Mouse (Mus musculus): Measurements from ENCODE around the gene Tmem35b. TPM values are rescaled to one million over a fixed set of nuclear protein-coding genes. Genes with fewer than 3 reads are reported as not detected.

Gene Tmem35b
- polyA plus RNA-seq, 1 experiment from 2014 or later, result 15.9 TPM

GRCm38 (mm10) chr4:127125834-127126463, 2.5 kb downstream of the Tmem35b start:
- peaks cover 6% of the 10 kb centered on the region for H3K4me1 ChIP-seq
- H3K9me3 ChIP-seq, result no peaks in the 10 kb centered on the region
- no peaks in the 10 kb centered on the region for H3K27me3 ChIP-seq
- H3K27ac ChIP-seq, result no peak overlapping the region
- peaks cover 13% of the 10 kb centered on the region for H3K36me3 ChIP-seq
- peak overlapping the region; percentile 72 for H3K9ac ChIP-seq
- ATAC-seq (ENCODE audit: insufficient number of reproducible peaks, insufficient read depth, low FRiP score, low TSS enrichment), result peak; percentile 94
- H3K4me3 ChIP-seq, result peak overlapping the region; percentile 63
- peak overlapping the region; percentile 75 for H3K4me2 ChIP-seq (replicated peaks)
- 1% methylated on average over 35 of the region's 35 CpGs for WGBS

- Histone ChIP-seq H3K9me3 (no peaks in the 10 kb centered on the region), H3K9ac (no peak overlapping the region), H3K27ac (no peak overlapping the region), H3K36me3 (no peaks in the 10 kb centered on the region), H3K4me3 (no peak overlapping the region), H3K27me3 (no peaks in the 10 kb centered on the region), H3K4me1 (no peaks in the 10 kb centered on the region), H3K4me2 (replicated peaks) (no peak overlapping the region)
- ATAC-seq (ENCODE audit: insufficient number of reproducible peaks, insufficient read depth, low FRiP score, low TSS enrichment), result no peak
- 40% methylated on average over 1 of the region's 1 CpGs for WGBS
Measured at GRCm38 (mm10) chr4:127134687-127135086, 11.2 kb downstream of the Tmem35b start.

GRCm38 (mm10) chr4:127137591-127137990, 14.1 kb downstream of the Tmem35b start:
- Histone ChIP-seq H3K27ac (no peak overlapping the region), H3K27me3 (no peaks in the 10 kb centered on the region), H3K4me2 (replicated peaks) (no peak overlapping the region), H3K4me1 (no peaks in the 10 kb centered on the region), H3K9ac (no peak overlapping the region), H3K36me3 (no peaks in the 10 kb centered on the region), H3K4me3 (no peak overlapping the region), H3K9me3 (no peaks in the 10 kb centered on the region)
- ATAC-seq (ENCODE audit: insufficient number of reproducible peaks, insufficient read depth, low FRiP score, low TSS enrichment), result no peak
- WGBS, result 78% methylated on average over 5 of the region's 5 CpGs

GRCm38 (mm10) chr4:127138486-127138885, 15.0 kb downstream of the Tmem35b start:
- ATAC-seq (ENCODE audit: insufficient number of reproducible peaks, insufficient read depth, low FRiP score, low TSS enrichment), result no peak
- 50% methylated on average over 6 of the region's 6 CpGs for WGBS
- Histone ChIP-seq H3K27me3 (no peaks in the 10 kb centered on the region), H3K4me1 (no peaks in the 10 kb centered on the region), H3K27ac (no peak overlapping the region), H3K4me2 (replicated peaks) (no peak overlapping the region), H3K4me3 (no peak overlapping the region), H3K9me3 (no peaks in the 10 kb centered on the region), H3K9ac (no peak overlapping the region), H3K36me3 (no peaks in the 10 kb centered on the region)

- Histone ChIP-seq H3K9ac (no peak overlapping the region), H3K4me1 (no peaks in the 10 kb centered on the region), H3K27me3 (no peaks in the 10 kb centered on the region), H3K27ac (no peak overlapping the region), H3K9me3 (no peaks in the 10 kb centered on the region), H3K4me2 (replicated peaks) (no peak overlapping the region), H3K36me3 (no peaks in the 10 kb centered on the region), H3K4me3 (no peak overlapping the region)
- 82% methylated on average over 13 of the region's 13 CpGs for WGBS
- ATAC-seq (ENCODE audit: insufficient number of reproducible peaks, insufficient read depth, low FRiP score, low TSS enrichment), result no peak
Measured at GRCm38 (mm10) chr4:127150031-127150430, 26.5 kb downstream of the Tmem35b start.

GRCm38 (mm10) chr4:127153345-127153744, 29.9 kb downstream of the Tmem35b start:
- H3K9me3 ChIP-seq, result 0 out of 2 replicates have a peak, but pooled peaks cover 5% of the 10 kb centered on the region
- no peaks in the 10 kb centered on the region for H3K27me3 ChIP-seq
- no peak for ATAC-seq (ENCODE audit: insufficient number of reproducible peaks, insufficient read depth, low FRiP score, low TSS enrichment)
- no peak overlapping the region for H3K4me2 ChIP-seq (replicated peaks)
- H3K4me1 ChIP-seq, result no peaks in the 10 kb centered on the region
- no peak overlapping the region for H3K4me3 ChIP-seq
- H3K27ac ChIP-seq, result no peak overlapping the region
- no peaks in the 10 kb centered on the region for H3K36me3 ChIP-seq
- no peak overlapping the region for H3K9ac ChIP-seq
- 33% methylated on average over 1 of the region's 1 CpGs for WGBS

GRCm38 (mm10) chr4:127155757-127156156, 32.3 kb downstream of the Tmem35b start:
- WGBS, result 60% methylated on average over 5 of the region's 5 CpGs

GRCm38 (mm10) chr4:127157746-127158145, 34.3 kb downstream of the Tmem35b start:
- no peak for ATAC-seq (ENCODE audit: insufficient number of reproducible peaks, insufficient read depth, low FRiP score, low TSS enrichment)
- Histone ChIP-seq H3K36me3 (no peaks in the 10 kb centered on the region), H3K27me3 (no peaks in the 10 kb centered on the region), H3K4me1 (no peaks in the 10 kb centered on the region), H3K9ac (no peak overlapping the region), H3K4me2 (replicated peaks) (no peak overlapping the region), H3K27ac (no peak overlapping the region), H3K4me3 (no peak overlapping the region), H3K9me3 (0 out of 2 replicates have a peak, but pooled peaks cover 5% of the 10 kb centered on the region)
- 87% methylated on average over 4 of the region's 4 CpGs for WGBS

More at GRCm38 (mm10) chr4:127155757-127156156, 32.3 kb downstream of the Tmem35b start:
- H3K27me3 ChIP-seq, result no peaks in the 10 kb centered on the region
- no peaks in the 10 kb centered on the region for H3K4me1 ChIP-seq
- H3K27ac ChIP-seq, result no peak overlapping the region
- H3K4me2 ChIP-seq (replicated peaks), result no peak overlapping the region
- H3K4me3 ChIP-seq, result no peak overlapping the region
- ATAC-seq (ENCODE audit: insufficient number of reproducible peaks, insufficient read depth, low FRiP score, low TSS enrichment), result no peak
- no peak overlapping the region for H3K9ac ChIP-seq
- no peaks in the 10 kb centered on the region for H3K36me3 ChIP-seq
- H3K9me3 ChIP-seq, result 0 out of 2 replicates have a peak, but pooled peaks cover 5% of the 10 kb centered on the region

GRCm38 (mm10) chr4:127163926-127164325, 40.4 kb downstream of the Tmem35b start:
- Histone ChIP-seq H3K4me1 (peaks cover 8% of the 10 kb centered on the region), H3K27me3 (peaks cover 22% of the 10 kb centered on the region), H3K9ac (no peak overlapping the region), H3K36me3 (no peaks in the 10 kb centered on the region), H3K9me3 (no peaks in the 10 kb centered on the region), H3K4me3 (no peak overlapping the region), H3K27ac (no peak overlapping the region), H3K4me2 (replicated peaks) (no peak overlapping the region)
- 70% methylated on average over 8 of the region's 8 CpGs for WGBS
- ATAC-seq (ENCODE audit: insufficient number of reproducible peaks, insufficient read depth, low FRiP score, low TSS enrichment), result no peak

- no peak overlapping the region for H3K4me3 ChIP-seq
- WGBS, result 71% methylated on average over 5 of the region's 5 CpGs
- peaks cover 18% of the 10 kb centered on the region for H3K4me1 ChIP-seq
- H3K9me3 ChIP-seq, result no peaks in the 10 kb centered on the region
- no peak overlapping the region for H3K4me2 ChIP-seq (replicated peaks)
- H3K27ac ChIP-seq, result no peak overlapping the region
- H3K36me3 ChIP-seq, result no peaks in the 10 kb centered on the region
- peaks cover 52% of the 10 kb centered on the region for H3K27me3 ChIP-seq
- H3K9ac ChIP-seq, result no peak overlapping the region
- ATAC-seq (ENCODE audit: insufficient number of reproducible peaks, insufficient read depth, low FRiP score, low TSS enrichment), result no peak
Measured at GRCm38 (mm10) chr4:127167096-127167495, 43.6 kb downstream of the Tmem35b start.

GRCm38 (mm10) chr4:127167731-127168130, 44.2 kb downstream of the Tmem35b start:
- H3K27me3 ChIP-seq, result peaks cover 58% of the 10 kb centered on the region
- no peak overlapping the region for H3K27ac ChIP-seq
- 15% methylated on average over 8 of the region's 8 CpGs for WGBS
- peak overlapping the region; percentile 100; the same call in 1 of the 2 replicates for H3K4me2 ChIP-seq (replicated peaks)
- H3K4me1 ChIP-seq, result peaks cover 18% of the 10 kb centered on the region
- peak overlapping the region; percentile 70; the same call in 1 of the 2 replicates for H3K4me3 ChIP-seq
- no peaks in the 10 kb centered on the region for H3K9me3 ChIP-seq
- no peak for ATAC-seq (ENCODE audit: insufficient number of reproducible peaks, insufficient read depth, low FRiP score, low TSS enrichment)
- no peaks in the 10 kb centered on the region for H3K36me3 ChIP-seq
- H3K9ac ChIP-seq, result no peak overlapping the region

GRCm38 (mm10) chr4:127168211-127168913, 44.9 kb downstream of the Tmem35b start:
- no peaks in the 10 kb centered on the region for H3K36me3 ChIP-seq
- H3K4me1 ChIP-seq, result peaks cover 18% of the 10 kb centered on the region
- H3K9ac ChIP-seq, result peak overlapping the region; percentile 62
- no peak overlapping the region for H3K27ac ChIP-seq
- H3K27me3 ChIP-seq, result peaks cover 64% of the 10 kb centered on the region
- H3K4me3 ChIP-seq, result peak overlapping the region; percentile 70
- WGBS, result under 1% methylated on average over 37 of the region's 39 CpGs
- peak overlapping the region; percentile 100 for H3K4me2 ChIP-seq (replicated peaks)
- H3K9me3 ChIP-seq, result no peaks in the 10 kb centered on the region
- peak; percentile 65 for ATAC-seq (ENCODE audit: insufficient number of reproducible peaks, insufficient read depth, low FRiP score, low TSS enrichment)

Data from embryonic facial prominence, embryonic 12.5 days (tissue).